Mouse (Mus musculus) E14TG2a.4 (cell line): Measurements from ENCODE around the gene Slc26a5.
A peak's percentile ranks its signal among the peaks of the same experiment; 100 is the strongest.

Source experiments
- H3K27me3 ChIP-seq: 2 replicates; pipeline ENCODE4 v1.6.1; 2014; ENCODE audit warnings: low read length, control low read depth; ENCODE audit not compliant: insufficient read depth
- H3K36me3 ChIP-seq: 2 replicates; pipeline ENCODE4 v1.6.1; 2014; ENCODE audit warnings: low read length, control low read depth; ENCODE audit not compliant: insufficient read depth
- H3K4me1 ChIP-seq: replicated peaks from 2 replicates; pipeline ENCODE4 v1.6.1; 2014; ENCODE audit warnings: low read depth, low read length, control low read depth
- H3K4me3 ChIP-seq: replicated peaks from 2 replicates; pipeline ENCODE4 v1.5.1; 2014; ENCODE audit warnings: mild to moderate bottlenecking, low read length
- H3K9me3 ChIP-seq: 2 replicates; pipeline ENCODE4 v1.6.1; 2014; ENCODE audit warnings: low read length, control low read depth
- CTCF ChIP-seq: conservative IDR thresholded peaks from 2 replicates; pipeline ENCODE4 v1.5.1; 2014; ENCODE audit warnings: low read length
- NANOG ChIP-seq: IDR thresholded peaks from 2 replicates; pipeline ENCODE4 v1.6.1; 2014; ENCODE audit warnings: borderline replicate concordance, low read length, mixed read lengths
- POU5F1 ChIP-seq: IDR thresholded peaks from 2 replicates; pipeline ENCODE4 v1.6.1; 2014; ENCODE audit warnings: low read length, borderline replicate concordance

Gene Slc26a5

GRCm38 (mm10) chr5:21792166-21792565 lies 73.2 kb downstream of the Slc26a5 start:
- H3K27me3 ChIP-seq, result no peaks in the 10 kb centered on the region
- 0 out of 2 replicates have a peak overlapping the region, but pooled peaks have one; percentile 30 for H3K4me3 ChIP-seq
- no peaks in the 10 kb centered on the region for H3K9me3 ChIP-seq
- H3K4me1 ChIP-seq, result peaks cover 49% of the 10 kb centered on the region
- H3K36me3 ChIP-seq, result peaks cover 67% of the 10 kb centered on the region
- TF ChIP-seq POU5F1, result no peak
- TF ChIP-seq NANOG, result peak; percentile 40; the same call in 1 of the 2 replicates

GRCm38 (mm10) chr5:21789061-21789460 lies 76.3 kb downstream of the Slc26a5 start:
- TF ChIP-seq POU5F1, result no peak
- no peak for TF ChIP-seq CTCF
- no peak for TF ChIP-seq NANOG

GRCm38 (mm10) chr5:21787186-21788105 lies 78.0 kb downstream of the Slc26a5 start:
- no peaks in the 10 kb centered on the region for H3K9me3 ChIP-seq
- no peaks in the 10 kb centered on the region for H3K27me3 ChIP-seq
- peaks cover 52% of the 10 kb centered on the region for H3K36me3 ChIP-seq
- no peak for TF ChIP-seq POU5F1
- no peak for TF ChIP-seq CTCF
- TF ChIP-seq NANOG, result no peak
- H3K4me1 ChIP-seq, result peaks cover 71% of the 10 kb centered on the region
- H3K4me3 ChIP-seq, result peak overlapping the region; percentile 97

More at GRCm38 (mm10) chr5:21789061-21789460, 76.3 kb downstream of the Slc26a5 start:
- Histone ChIP-seq H3K27me3 (no peaks in the 10 kb centered on the region), H3K4me3 (no peak overlapping the region), H3K9me3 (no peaks in the 10 kb centered on the region), H3K36me3 (peaks cover 43% of the 10 kb centered on the region), H3K4me1 (peaks cover 63% of the 10 kb centered on the region)

- no peak for TF ChIP-seq NANOG
- TF ChIP-seq CTCF, result no peak
- no peak for TF ChIP-seq POU5F1
- Histone ChIP-seq H3K9me3 (no peaks in the 10 kb centered on the region), H3K36me3 (peaks cover 55% of the 10 kb centered on the region), H3K4me1 (peaks cover 63% of the 10 kb centered on the region), H3K4me3 (peak overlapping the region; percentile 97), H3K27me3 (no peaks in the 10 kb centered on the region)
Measured at GRCm38 (mm10) chr5:21786258-21787185, 78.9 kb downstream of the Slc26a5 start.

GRCm38 (mm10) chr5:21785776-21786175 lies 79.6 kb downstream of the Slc26a5 start:
- peaks cover 56% of the 10 kb centered on the region for H3K4me1 ChIP-seq
- H3K36me3 ChIP-seq, result peaks cover 56% of the 10 kb centered on the region
- TF ChIP-seq CTCF (no peak), NANOG (no peak)
- no peaks in the 10 kb centered on the region for H3K9me3 ChIP-seq
- no peaks in the 10 kb centered on the region for H3K27me3 ChIP-seq
- H3K4me3 ChIP-seq, result peak overlapping the region; percentile 98; the same call in 1 of the 2 replicates

- no peaks in the 10 kb centered on the region for H3K27me3 ChIP-seq
- TF ChIP-seq CTCF (no peak), NANOG (no peak), POU5F1 (no peak)
- peaks cover 49% of the 10 kb centered on the region for H3K4me1 ChIP-seq
- peaks cover 57% of the 10 kb centered on the region for H3K36me3 ChIP-seq
- H3K4me3 ChIP-seq, result peak within 1 kb of the TSS; percentile 98
- H3K9me3 ChIP-seq, result no peaks in the 10 kb centered on the region
Measured at GRCm38 (mm10) chr5:21785053-21785452, 80.4 kb downstream of the Slc26a5 start, which contains the start of the genes Dnajc2 and Psmc2. Gene Dnajc2, minus strand, starts transcription at chr5:21785251. Gene Psmc2, plus strand, starts transcription at chr5:21785283.

GRCm38 (mm10) chr5:21784161-21785052 lies 81.0 kb downstream of the Slc26a5 start:
- TF ChIP-seq POU5F1 (no peak), NANOG (no peak), CTCF (no peak)
- Histone ChIP-seq H3K27me3 (no peaks in the 10 kb centered on the region), H3K4me1 (peaks cover 47% of the 10 kb centered on the region), H3K4me3 (peak overlapping the region; percentile 98), H3K36me3 (peaks cover 57% of the 10 kb centered on the region), H3K9me3 (no peaks in the 10 kb centered on the region)
